Mouse (Mus musculus): ENCODE data around the gene Arhgef19. TPM values are rescaled to one million over a fixed set of nuclear protein-coding genes. Genes with fewer than 3 reads are reported as not detected.

Gene Arhgef19
- polyA plus RNA-seq, 2 experiments, result 15.3 to 20.4 TPM

DNA sequence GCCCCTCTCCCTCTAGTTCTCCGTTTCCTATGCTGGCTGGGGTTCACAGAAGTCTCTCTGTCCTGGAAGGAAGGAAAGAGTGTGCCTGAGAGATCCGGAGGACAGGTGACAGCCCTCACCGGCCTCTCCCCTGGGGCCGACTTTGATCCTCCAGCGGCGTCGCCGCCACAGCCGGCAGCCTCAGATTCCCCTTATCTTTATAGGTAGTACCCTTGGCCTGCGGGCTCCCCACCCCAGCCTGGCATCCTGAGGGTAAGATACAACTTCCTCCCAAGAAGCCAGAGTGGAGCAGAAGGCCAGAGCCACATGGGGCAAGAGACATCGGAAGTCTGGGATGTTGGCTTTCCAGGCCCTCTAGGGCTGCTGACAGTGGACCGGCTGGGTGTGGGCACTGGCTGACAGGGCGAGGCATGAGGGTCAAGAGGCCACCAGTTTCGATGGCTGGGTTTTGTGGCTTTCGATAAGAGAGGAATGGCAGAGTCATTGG lies 48.3 kb downstream of the Arhgef19 start:
- H3K9ac ChIP-seq (ENCODE audit: low read depth, low read length, severe bottlenecking), result no peak overlapping the region

GRCm38 (mm10) chr4:141288152-141288551 lies 48.9 kb downstream of the Arhgef19 start:
- no peak for TF ChIP-seq POLR2A (IDR thresholded peaks at IDR 0.05; ENCODE audit: borderline replicate concordance, extremely low read depth, insufficient read depth, insufficient read length)
- Histone ChIP-seq H3K4me1 (ENCODE audit: control insufficient read depth, insufficient read depth, low read length) (peaks cover 27% of the 10 kb centered on the region), H3K9me3 (ENCODE audit: control insufficient read depth, low read length) (no peaks in the 10 kb centered on the region), H3K36me3 (ENCODE audit: control insufficient read depth, insufficient read depth, low read length) (no peaks in the 10 kb centered on the region), H3K27me3 (ENCODE audit: control insufficient read depth, insufficient read depth, low read length) (0 out of 2 replicates have a peak, but pooled peaks cover 12% of the 10 kb centered on the region), H3K4me2 (replicated peaks; ENCODE audit: low read depth, low read length, severe bottlenecking) (no peak overlapping the region), H3K4me3 (replicated peaks; ENCODE audit: low read length) (no peak overlapping the region), H3K9ac (ENCODE audit: low read depth, low read length, severe bottlenecking) (no peak overlapping the region), H3K27ac (replicated peaks; ENCODE audit: low read depth, low read length) (no peak overlapping the region)
- WGBS, result 39% methylated on average over 8 of the region's 8 CpGs
- ATAC-seq (ENCODE audit: low FRiP score, low read depth) (no peak), DNase-seq (ENCODE audit: low spot score) (no peak)

More for the DNA sequence above, 48.3 kb downstream of the Arhgef19 start:
- Histone ChIP-seq H3K9me3 (ENCODE audit: control insufficient read depth, low read length) (no peaks in the 10 kb centered on the region), H3K4me2 (replicated peaks; ENCODE audit: low read depth, low read length, severe bottlenecking) (peak overlapping the region; percentile 13; the same call in 1 of the 2 replicates), H3K4me1 (ENCODE audit: control insufficient read depth, insufficient read depth, low read length) (peaks cover 27% of the 10 kb centered on the region), H3K27me3 (ENCODE audit: control insufficient read depth, insufficient read depth, low read length) (0 out of 2 replicates have a peak, but pooled peaks cover 12% of the 10 kb centered on the region), H3K4me3 (replicated peaks; ENCODE audit: low read length) (no peak overlapping the region), H3K36me3 (ENCODE audit: control insufficient read depth, insufficient read depth, low read length) (no peaks in the 10 kb centered on the region), H3K27ac (replicated peaks; ENCODE audit: low read depth, low read length) (no peak overlapping the region)
- no peak for TF ChIP-seq POLR2A (IDR thresholded peaks at IDR 0.05; ENCODE audit: borderline replicate concordance, extremely low read depth, insufficient read depth, insufficient read length)
- DNase-seq (ENCODE audit: low spot score), result no peak
- ATAC-seq (ENCODE audit: low FRiP score, low read depth), result no peak
- 7% methylated on average over 15 of the region's 15 CpGs for WGBS

DNA sequence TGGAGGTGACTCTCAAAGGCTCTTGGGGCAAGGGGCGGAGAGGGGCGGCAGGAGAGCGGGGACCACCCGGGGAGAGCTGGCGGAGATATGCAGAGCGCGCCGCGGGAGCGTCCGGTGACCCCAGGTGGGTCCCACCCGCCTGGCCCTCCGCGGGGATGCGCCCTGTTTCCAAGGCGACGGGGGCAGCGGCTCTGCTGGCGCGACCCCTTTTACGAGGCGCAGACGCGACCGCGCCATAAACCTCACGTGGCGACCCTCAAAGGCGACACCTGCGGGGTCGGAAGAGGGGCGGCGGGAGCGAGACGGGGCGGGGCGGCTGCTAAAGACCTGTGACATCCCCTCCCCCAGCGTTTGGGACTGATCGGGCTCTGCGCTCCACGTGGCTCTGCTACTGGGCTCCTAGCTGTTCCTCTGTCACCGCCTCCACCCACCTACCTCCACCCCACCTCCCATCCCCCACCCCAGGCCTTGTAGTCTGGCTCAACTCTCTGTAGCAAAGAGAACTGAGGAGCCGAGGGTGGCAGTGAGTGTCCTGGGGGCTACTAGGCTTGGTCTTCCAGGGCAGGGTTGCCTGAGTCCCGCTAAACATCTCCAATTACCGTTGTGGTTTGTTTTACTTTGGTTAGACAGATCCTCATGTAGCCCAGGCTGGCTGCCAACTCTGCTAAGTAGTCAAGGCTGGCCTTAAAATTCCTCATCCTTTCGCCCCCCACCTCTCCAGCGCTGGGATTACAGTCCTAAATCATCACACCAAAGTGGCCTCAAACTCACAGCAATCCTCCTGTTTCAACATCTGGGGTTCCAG lies 52.5 kb downstream of the Arhgef19 start:
- under 1% methylated on average over 21 of the region's 47 CpGs for WGBS
- Histone ChIP-seq H3K27ac (replicated peaks; ENCODE audit: low read depth, low read length) (no peak overlapping the region), H3K4me3 (replicated peaks; ENCODE audit: low read length) (peak overlapping the region; percentile 33), H3K9ac (ENCODE audit: low read depth, low read length, severe bottlenecking) (peak overlapping the region; percentile 45), H3K36me3 (ENCODE audit: control insufficient read depth, insufficient read depth, low read length) (no peaks in the 10 kb centered on the region), H3K27me3 (ENCODE audit: control insufficient read depth, insufficient read depth, low read length) (0 out of 2 replicates have a peak, but pooled peaks cover 14% of the 10 kb centered on the region), H3K4me1 (ENCODE audit: control insufficient read depth, insufficient read depth, low read length) (peaks cover 35% of the 10 kb centered on the region), H3K9me3 (ENCODE audit: control insufficient read depth, low read length) (no peaks in the 10 kb centered on the region), H3K4me2 (replicated peaks; ENCODE audit: low read depth, low read length, severe bottlenecking) (peak overlapping the region; percentile 64)
- ATAC-seq (ENCODE audit: low FRiP score, low read depth) (no peak), DNase-seq (ENCODE audit: low spot score) (peak; percentile 40)
- no peak for TF ChIP-seq POLR2A (IDR thresholded peaks at IDR 0.05; ENCODE audit: borderline replicate concordance, extremely low read depth, insufficient read depth, insufficient read length)

- ATAC-seq (ENCODE audit: low FRiP score, low read depth) (no peak), DNase-seq (ENCODE audit: low spot score) (no peak)
- Histone ChIP-seq H3K4me2 (replicated peaks; ENCODE audit: low read depth, low read length, severe bottlenecking) (peak overlapping the region; percentile 24; the same call in 1 of the 2 replicates), H3K9me3 (ENCODE audit: control insufficient read depth, low read length) (no peaks in the 10 kb centered on the region), H3K4me1 (ENCODE audit: control insufficient read depth, insufficient read depth, low read length) (peaks cover 18% of the 10 kb centered on the region), H3K4me3 (replicated peaks; ENCODE audit: low read length) (no peak overlapping the region), H3K27me3 (ENCODE audit: control insufficient read depth, insufficient read depth, low read length) (0 out of 2 replicates have a peak, but pooled peaks cover 5% of the 10 kb centered on the region), H3K9ac (ENCODE audit: low read depth, low read length, severe bottlenecking) (no peak overlapping the region), H3K36me3 (ENCODE audit: control insufficient read depth, insufficient read depth, low read length) (no peaks in the 10 kb centered on the region), H3K27ac (replicated peaks; ENCODE audit: low read depth, low read length) (no peak overlapping the region)
- 5% methylated on average over 12 of the region's 15 CpGs for WGBS
- TF ChIP-seq POLR2A (IDR thresholded peaks at IDR 0.05; ENCODE audit: borderline replicate concordance, extremely low read depth, insufficient read depth, insufficient read length), result no peak
Measured at GRCm38 (mm10) chr4:141295774-141296186, 56.5 kb downstream of the Arhgef19 start.

GRCm38 (mm10) chr4:141297934-141298333 lies 58.6 kb downstream of the Arhgef19 start:
- Histone ChIP-seq H3K4me2 (replicated peaks; ENCODE audit: low read depth, low read length, severe bottlenecking) (no peak overlapping the region), H3K36me3 (ENCODE audit: control insufficient read depth, insufficient read depth, low read length) (no peaks in the 10 kb centered on the region), H3K27ac (replicated peaks; ENCODE audit: low read depth, low read length) (no peak overlapping the region), H3K4me1 (ENCODE audit: control insufficient read depth, insufficient read depth, low read length) (peaks cover 19% of the 10 kb centered on the region), H3K27me3 (ENCODE audit: control insufficient read depth, insufficient read depth, low read length) (0 out of 2 replicates have a peak, but pooled peaks cover 8% of the 10 kb centered on the region), H3K9ac (ENCODE audit: low read depth, low read length, severe bottlenecking) (no peak overlapping the region), H3K4me3 (replicated peaks; ENCODE audit: low read length) (no peak overlapping the region), H3K9me3 (ENCODE audit: control insufficient read depth, low read length) (no peaks in the 10 kb centered on the region)
- no peak for DNase-seq (ENCODE audit: low spot score)
- no peak for TF ChIP-seq POLR2A (IDR thresholded peaks at IDR 0.05; ENCODE audit: borderline replicate concordance, extremely low read depth, insufficient read depth, insufficient read length)
- 22% methylated on average over 6 of the region's 7 CpGs for WGBS
- ATAC-seq (ENCODE audit: low FRiP score, low read depth), result no peak

Measured in limb, embryonic 14.5 days (tissue).